Mouse (Mus musculus): ENCODE data around the gene Brd1.
"Not testable (repeated sequence)": the region's sequence is repeated elsewhere in the genome, so short reads cannot be mapped to it uniquely, and the experiment has no call there.

Gene Brd1

DNA sequence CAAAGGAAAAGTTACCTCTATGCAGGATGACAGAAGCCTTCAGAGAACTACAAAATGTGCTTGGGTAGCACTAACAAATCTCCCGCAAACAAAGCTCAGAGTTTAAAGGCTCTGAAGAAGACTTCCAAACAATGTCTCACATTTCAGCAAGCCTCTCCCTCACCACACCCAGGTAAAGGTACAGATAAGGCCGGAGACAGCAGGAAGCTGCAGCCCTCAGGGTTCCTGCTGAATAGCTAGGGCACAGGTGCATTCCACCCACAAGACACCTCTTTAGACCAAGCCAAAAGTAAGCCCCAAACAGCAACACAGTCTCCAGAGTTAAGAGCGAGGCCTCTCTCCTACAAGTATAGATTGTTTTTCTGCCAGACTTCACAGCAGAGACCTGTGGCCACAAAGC lies 3.3 kb downstream of the Brd1 start:
- no peak for DNase-seq (ENCODE audit: low read depth)

DNA sequence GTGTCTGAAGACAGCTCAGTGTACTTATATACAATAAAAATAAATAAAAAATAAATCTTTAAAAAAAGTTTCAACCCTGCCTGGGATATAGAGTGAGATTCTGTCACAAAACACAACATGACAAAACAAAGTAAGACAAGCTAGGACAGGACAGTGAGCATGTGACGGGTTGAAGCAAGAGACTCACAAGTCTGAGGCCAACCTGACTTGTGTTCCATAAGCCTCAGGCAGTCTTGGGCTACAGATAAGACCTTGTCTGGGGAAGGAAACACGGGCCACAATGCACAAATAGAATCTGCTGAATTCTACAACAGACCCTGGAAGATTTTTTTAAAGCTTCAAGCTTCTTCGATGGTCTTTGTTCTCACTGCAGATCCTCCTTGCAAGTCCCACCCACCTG lies 6.8 kb downstream of the Brd1 start:
- DNase-seq (ENCODE audit: low read depth) = no peak

DNA sequence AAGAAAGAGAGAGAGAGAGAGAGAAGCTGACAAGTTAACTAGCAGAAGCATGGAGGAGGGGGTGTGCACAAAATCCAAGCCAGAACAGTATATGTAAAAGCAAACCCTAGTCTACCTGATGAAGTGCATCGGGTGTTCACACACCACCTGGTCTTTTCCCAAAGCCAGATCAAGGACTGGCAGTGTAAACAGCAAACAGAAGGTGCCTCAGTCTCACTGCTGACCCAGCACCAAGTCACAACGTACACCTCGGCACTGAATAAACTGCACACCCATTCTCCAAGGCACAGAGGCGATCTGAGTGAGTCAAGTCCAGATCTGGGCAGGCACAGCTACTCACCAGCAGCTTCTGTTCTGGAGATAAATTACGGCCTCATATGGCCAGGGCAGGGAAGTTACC lies 9.0 kb downstream of the Brd1 start:
- no peak for DNase-seq (ENCODE audit: low read depth)

DNA sequence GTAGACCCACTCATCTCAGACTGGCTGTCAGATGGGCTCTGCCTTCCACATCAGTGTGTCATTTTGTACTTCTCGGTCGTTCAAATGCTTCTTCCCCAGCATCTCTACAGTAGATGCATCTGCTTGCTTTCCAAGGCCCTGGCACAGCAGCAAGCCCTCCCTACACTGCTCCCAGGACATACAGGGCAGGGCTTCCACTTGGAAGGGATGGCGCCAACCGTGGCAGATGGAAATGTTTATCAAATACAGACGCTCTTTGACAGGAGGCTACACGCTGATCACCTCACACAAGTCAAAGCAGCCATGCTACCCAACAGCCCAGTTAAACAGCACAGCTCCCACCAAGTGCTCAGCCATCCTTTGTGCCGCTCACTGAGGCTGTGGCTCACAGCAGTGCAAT lies 9.7 kb downstream of the Brd1 start:
- DNase-seq (ENCODE audit: low read depth) = no peak

DNA sequence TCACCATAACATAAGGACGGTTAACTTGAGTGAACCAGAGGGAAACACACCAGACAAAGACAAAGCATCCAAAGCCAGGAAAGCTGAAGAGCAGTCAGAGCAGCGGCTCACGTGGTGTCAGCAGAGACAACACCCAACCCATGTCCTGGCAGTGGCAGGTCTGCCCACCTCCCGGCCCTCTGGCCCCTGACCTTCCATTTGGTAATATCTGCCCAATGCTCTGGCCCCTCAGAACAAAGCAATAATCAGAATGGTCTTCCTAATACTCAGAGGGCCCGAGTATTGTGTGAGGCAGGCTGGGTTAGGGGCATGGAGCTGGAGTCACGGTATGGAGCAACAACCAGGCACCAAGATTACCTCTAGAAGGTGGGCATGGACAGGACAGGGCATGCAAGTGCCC lies 10.8 kb downstream of the Brd1 start:
- DNase-seq (ENCODE audit: low read depth) = no peak

DNA sequence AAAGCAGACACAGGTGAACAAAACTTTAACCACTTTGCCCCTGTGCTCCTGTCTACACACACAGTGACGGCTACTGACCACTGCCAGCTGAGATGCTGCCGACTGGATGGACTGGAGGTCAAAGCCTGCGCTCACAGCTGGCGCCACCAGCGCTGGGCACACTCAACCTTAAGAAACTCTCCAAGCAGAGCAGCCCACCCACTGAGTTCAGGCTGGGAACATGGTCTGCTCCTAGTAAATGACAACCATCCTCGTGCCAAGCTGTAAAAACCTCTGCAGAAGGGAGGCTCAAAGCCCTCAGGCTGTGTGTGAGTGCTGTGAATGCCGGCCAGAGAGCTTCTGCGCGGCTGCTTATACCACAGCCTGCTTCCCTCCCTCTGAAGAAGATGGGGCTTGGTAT lies 16.8 kb downstream of the Brd1 start:
- DNase-seq (ENCODE audit: low read depth) = no peak

DNA sequence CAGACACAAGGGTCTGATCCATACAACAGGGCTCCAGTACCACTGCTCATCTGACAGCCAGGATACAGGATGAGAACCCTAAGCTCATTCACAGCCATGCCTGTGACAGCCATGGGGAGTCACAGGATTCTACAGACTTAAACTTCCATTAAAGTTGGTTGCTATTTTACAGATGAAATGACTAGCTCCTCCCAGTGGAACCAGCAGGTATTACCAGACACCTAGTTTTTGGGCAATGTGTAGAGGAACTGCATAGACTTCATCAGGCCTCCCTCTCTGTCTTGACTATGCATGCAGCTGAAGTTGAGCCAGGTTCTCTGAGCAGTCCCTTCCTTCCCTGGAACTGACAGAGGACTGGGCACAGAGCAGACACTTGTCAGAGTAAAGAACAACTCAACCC lies 17.7 kb downstream of the Brd1 start:
- no peak for DNase-seq (ENCODE audit: low read depth)

DNA sequence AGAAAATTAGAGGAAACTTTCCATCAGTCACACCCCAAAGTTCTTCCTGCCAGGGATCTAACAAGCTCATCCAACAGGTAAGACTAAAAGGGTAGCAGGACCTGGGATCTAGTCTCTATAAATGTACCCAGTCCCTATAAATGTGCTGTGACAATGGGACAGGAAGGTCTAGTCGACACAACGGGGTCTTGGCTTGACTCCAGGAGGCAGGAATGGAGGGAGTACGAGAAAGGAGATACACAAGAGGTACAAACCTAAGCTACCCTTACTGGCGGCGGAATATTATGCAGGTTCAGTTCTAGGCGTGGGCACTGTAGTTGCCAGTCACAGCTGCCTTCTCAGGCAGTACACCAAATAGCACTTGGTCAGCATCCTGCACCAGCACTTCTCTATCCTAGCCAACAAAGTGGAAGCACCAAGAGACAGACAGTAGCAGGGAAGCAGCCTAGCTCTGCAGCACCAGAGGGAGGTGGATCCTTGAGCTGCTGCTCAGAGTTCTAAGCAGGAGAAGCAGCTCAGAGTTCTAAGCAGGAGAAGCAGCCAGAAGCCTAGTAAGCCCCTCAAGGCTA lies 19.9 kb downstream of the Brd1 start:
- DNase-seq (ENCODE audit: low read depth) = no peak

DNA sequence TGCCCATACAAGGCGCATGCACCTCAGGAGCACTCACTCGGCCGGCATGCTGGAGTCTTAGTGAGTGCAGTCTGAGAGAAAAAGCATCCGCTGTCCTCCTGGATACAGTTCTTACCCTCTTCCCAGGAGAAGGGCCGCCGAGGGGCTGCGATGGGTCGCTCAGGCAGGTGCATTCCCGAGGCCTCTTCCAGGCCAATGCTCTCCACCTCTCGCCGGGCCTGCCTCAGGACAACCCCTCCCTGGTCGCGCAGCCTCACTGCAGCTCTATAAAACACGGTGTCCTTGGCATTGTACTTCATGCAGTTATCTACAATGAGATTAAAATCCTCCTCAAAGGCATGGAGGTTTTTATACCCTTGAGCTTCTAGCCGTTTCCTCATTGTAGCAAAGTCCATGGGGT lies 21.5 kb downstream of the Brd1 start:
- no peak for DNase-seq (ENCODE audit: low read depth)

DNA sequence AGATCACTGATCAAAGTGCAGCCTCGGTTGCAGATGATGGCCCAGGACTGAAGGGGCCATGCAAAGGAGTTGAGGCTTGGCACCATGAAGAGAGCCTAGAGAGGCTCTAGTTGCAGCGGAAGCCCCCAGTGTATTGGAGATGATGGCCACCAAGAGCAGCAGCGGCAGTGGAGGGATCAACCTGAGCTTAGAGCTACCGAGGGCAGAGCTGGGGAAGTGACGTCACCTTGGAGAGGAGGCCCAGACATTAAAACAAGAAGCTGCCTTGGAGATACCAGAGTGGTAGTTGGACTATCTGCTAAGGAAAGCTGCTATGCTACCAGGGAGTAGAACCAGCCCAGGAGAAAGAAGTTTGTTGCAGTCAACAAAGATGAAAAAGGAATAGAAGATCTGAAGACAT lies 24.2 kb downstream of the Brd1 start:
- DNase-seq (ENCODE audit: low read depth) = no peak

DNA sequence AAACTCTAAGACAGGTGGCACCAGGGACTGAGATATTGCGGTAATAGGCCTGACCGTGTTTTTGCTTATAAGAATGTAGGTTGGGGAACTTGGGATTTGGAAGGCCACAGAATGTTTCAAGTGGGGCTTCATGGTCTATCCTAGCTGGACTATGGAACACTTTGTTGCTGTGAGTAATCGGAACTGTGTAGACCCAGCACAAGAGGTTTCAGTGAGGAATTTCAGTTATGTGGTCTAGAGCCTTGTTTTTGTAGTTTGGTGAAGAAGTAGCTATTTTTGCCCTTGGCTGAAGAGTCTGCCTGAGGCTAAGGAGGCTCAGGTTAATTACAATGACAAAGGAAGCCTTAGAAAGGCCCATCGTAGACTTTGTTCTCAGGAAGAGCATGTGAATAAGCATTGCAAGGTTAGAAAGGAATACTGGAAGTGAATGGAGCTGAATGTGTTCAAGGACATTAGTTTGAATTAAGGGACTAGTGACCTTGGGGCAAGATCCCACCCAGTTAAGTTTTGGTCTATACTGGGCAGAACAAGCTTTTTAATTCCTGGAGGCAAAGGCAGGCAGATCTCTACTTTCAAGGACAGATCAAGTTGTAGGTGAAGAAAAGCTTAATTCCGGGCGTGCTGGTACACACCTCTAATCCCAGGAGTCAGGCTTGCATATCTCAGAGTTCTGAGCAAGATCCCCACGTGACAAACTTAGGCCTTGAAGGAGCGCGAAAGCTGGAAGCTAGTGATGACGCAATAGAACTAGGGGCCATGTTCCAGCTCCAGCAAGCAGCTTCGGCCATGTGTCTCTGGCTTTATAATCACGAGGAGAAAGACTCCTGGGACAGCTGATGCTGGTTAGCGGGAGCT lies 25.1 kb downstream of the Brd1 start:
- DNase-seq (ENCODE audit: low read depth) = no peak

DNA sequence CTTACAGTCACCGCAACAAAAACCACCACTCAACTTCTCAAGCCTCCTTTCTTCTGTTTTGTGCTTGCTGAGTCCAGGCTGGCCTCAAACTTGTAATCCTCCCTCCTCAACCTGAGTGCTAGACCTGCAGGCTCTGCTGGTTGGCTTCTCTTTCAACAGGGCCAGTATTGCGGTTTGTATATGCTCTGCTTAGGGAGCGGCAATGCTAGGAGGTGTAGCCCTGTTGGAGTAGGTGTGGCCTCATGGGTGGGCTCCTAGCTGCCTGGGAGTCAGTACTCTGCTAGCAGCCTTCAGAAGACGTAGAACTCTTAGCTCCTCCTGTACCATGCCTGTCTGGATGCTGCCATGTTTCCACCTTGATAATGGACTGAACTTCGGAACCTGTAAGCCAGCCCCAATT lies 25.8 kb downstream of the Brd1 start:
- DNase-seq (ENCODE audit: low read depth) = no peak

DNA sequence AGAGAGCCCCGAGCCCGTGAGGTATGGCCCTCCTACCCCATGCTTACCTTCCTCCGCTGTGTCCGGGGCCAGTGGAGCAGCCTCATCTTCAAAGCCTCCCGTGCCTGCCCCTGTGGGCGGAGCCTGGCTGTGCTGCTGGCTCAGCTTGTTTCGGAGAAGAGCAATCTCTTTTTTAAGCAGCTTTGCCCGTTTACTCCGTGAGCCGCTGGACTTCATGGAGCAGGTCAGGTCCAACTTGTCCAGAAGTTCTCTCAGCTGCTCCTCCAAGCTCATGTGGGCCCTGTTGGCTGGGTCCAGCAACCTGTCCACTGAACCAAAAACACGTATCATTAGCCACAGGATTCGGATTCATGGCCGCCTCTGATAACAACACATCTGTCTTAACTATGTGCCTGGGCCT lies 27.0 kb downstream of the Brd1 start:
- not testable (repeated sequence) for DNase-seq (ENCODE audit: low read depth)

DNA sequence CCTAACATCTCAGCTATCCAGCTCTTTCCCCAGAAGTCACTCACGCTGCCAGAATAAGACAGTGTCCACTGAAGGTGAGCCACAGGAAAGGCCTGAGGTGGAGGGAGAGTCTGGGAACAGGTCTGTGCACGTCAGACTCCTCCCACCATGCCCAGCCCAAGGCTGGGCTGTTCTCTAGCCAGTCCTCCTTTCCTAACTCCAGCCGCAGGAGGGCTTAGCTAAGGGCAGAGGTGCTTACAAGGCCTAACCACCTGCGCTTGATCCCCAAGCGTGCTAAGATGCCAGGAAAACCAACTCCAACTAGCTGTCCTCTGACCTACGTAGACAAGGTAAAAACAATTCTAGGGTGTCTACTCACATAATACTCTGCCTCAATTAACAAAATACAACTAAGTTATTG lies 27.7 kb downstream of the Brd1 start:
- no peak for DNase-seq (ENCODE audit: low read depth)

DNA sequence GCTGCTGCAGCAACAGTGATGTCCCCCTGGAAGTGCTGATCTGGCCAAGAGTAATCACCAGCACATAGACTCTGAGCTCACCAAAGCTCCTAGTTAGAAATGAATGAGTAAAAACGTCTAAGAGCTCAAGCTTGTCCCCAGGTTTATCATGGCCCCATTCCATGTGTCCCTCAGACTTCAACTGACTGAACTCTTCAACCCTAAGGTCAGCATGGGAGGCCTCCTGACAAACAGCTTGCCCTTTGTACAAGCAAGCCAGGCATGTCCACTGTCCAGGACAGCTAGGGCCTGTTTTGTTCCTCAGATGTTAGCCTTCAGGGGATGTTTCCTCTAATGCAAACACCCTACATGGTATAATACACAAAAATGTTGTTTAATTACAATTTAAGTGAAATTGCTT lies 29.7 kb downstream of the Brd1 start:
- no peak for DNase-seq (ENCODE audit: low read depth)

DNA sequence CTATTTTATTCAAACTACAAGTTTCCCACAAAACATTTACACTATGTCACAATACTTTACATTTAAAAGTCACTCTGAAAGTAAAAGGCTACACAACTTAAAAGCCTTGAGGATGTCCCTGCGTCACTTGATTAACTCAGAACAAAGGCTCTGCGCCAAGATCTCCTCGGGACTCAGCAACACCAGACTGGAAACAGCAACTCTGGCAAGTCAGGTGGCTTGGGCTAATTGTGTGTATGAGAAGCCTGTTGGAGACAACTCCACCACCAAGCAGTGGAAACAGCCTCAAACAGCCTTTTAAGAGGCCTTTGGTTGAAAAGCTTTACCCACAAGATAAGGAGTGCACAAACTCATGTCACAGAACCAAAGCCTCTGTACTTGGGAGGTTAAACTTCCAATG lies 31.5 kb downstream of the Brd1 start:
- no peak for DNase-seq (ENCODE audit: low read depth)

DNA sequence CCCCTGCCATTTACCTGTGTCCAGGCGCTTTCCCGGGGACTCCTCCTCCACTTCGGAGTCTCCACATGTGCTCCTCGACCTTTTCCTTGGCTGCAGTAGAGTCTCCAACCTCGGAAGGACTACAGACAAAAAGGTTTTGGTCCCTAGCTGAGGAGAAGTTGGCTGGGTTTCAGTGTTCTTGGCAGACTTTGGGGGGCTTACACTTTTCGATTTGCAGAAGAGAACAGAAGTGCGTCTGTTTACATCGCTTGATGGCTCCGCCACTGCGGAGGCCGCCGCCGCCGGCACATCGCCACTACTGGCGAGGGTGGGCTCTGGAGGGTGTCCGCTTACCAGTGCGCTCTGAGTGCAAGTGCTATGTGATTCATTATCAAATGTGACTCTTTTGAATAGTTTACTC lies 33.3 kb downstream of the Brd1 start:
- DNase-seq (ENCODE audit: low read depth) = no peak

DNA sequence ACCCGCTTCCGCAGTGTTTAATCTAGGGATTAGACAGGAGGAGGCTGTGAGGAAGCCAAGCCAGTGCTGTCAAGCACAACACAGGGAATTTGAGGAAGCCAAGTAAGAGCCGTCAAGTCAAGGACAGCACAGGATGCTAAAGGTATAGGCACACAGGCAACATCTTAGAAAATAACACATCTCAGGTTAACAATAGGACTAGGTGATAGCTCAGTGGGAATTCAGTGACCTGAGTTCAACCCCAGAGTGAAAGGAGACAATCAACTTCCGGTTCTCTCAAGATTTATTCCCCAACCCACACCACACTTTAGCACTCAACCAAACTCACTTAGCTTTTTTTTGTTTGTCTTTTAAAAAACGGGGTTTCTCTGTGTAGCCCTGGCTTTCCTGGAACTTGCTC lies 34.5 kb downstream of the Brd1 start:
- no peak for DNase-seq (ENCODE audit: low read depth)

DNA sequence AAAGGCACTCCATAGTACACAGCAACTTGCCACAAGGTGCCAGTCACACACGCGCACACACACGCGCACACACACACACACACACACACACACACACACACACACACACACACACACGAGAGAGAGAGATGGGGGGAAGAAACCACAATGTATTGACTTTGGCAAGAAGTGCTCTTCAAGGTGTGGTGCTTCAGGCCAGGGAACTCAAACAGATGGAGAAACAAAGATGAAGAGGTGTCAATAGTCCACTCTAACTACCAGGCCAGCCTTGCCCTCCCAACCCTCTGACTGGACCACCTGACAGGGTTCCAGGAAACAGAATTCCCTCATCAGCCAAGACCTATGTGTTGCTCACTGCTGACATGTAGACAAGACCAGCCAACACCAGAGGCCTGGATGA lies 36.4 kb downstream of the Brd1 start:
- DNase-seq (ENCODE audit: low read depth) = no peak

DNA sequence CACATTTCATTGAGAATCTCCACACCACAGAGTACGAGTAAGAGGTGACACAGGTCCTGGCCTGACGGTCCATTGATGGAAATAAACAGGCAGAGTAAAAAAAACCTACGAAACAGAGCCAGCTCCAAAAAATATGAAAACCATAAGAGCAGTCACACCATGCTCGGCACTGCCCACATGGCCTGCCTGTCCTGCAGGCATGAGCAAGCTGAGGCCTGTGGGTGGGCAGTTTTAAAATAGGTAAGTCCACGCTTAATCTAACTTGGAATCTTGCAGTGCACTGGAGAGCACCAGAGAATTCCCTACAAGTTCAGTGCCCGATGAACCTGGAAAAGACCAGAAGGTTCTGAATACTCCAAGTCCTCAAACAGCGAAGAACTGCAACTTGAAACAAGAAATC lies 38.0 kb downstream of the Brd1 start:
- DNase-seq (ENCODE audit: low read depth) = no peak

DNA sequence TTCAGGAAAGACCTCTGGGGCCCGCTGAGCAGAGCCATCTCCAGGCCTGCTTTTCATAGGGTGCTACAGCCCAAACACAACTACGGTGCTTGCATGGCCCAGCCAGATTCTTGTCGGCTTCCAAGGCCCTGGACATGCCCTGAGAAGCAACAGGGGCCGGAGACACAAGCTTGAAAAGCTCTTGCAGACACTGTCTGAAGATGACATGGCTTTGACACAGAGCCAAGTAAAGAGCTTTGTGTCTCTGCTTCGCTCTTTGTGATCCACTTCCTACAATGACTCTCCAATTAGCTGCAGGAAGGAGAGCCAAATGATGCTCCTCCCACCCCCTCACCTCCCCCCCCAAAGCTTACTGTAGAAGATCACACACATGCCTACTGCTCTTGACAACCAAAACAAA lies 40.0 kb downstream of the Brd1 start:
- DNase-seq (ENCODE audit: low read depth) = no peak

DNA sequence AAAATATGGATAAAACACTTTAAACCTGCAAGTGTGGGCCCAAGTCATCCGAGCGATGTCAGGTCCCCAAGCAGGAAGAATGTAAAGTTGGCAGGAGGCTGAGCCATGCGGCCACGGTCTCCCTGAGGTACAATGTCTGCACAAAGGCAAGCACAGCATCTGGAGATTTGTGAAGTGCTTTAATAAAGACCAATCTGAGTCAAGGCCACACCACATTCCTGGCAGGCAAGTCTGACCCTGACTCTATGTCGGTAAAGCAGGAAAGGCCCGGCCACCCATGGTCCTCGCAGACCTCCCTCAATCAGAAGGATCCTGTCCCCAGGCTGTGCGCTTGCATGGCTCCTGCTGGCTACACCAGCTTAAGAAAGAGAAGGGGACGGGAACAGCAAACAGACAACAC lies 41.3 kb downstream of the Brd1 start:
- no peak for DNase-seq (ENCODE audit: low read depth)

DNA sequence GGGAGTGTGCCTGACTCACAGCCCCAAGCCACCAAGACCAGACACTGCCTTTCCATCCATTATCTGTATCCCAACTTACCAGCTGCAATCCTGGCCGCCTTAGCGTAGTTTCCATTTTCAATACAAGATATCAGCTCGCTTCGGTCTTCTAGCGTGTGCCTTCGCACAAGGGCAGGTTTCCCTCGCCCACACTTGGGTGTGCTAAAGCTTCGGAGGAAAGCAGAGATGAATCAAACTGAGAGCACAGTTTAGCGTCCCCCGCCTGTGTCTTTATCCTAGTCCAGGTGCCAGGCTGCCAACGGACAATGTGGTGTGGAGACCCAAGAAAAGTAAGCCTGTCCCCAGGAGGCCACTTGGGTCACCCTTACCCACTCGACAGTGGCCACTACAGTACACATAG lies 42.9 kb downstream of the Brd1 start:
- no peak for DNase-seq (ENCODE audit: low read depth)

DNA sequence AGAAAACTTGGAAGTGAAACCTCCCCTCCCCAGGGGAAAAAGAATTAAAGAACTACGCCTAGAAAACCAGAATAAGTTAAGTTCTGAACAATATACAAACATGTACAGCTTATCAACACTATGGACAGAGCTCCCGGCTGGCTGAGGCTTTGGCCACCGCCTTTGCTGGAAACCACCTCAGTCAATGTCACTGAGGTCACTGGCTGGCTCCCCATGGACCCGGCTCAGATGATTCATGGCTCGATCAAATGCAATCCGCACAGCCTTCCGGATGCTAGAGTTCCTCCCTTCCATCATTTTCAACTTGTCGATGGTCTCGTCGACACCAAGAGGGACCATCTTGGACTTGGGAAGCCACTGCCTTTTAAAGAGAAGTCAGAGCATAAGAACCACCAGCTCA lies 45.9 kb downstream of the Brd1 start:
- DNase-seq (ENCODE audit: low read depth) = no peak
